ENCODE assay signal across 11 mouse cellular contexts in genomic region chr7:125846866-125847527, GRCm38 (mm10).
DNase-seq lines count a peak whose midpoint lies in the region; ATAC-seq and TF ChIP-seq lines count a peak whose summit lies in the region.
"Had no signal": no experiment of that assay in that cellular context is flagged by ENCODE, and none has a peak within 500 bp of the region (broad histone marks: within the 10 kb centered on the region; RNA-seq: fewer than 3 reads in every experiment).

No protein-coding gene starts in this region.

- H3K9ac ChIP-seq in forebrain, embryonic 15.5 days (replicated peaks): no peak overlapping the region
- no peak overlapping the region for H3K9ac ChIP-seq in forebrain, embryonic 11.5 days (ENCODE audit: low read length)
- no peak overlapping the region for H3K9ac ChIP-seq in heart, embryonic 16.5 days (ENCODE audit: low read length)
- H3K9ac ChIP-seq: hindbrain, embryonic 14.5 days; lung, embryonic 15.5 days had no signal

- 65% methylated on average over 8 of the region's 8 CpGs for whole genome bisulfite sequencing in forebrain, embryonic 15.5 days
- WGBS in forebrain, embryonic 11.5 days: 82% methylated on average over 8 of the region's 8 CpGs
- WGBS in lung, adult 2 months: 66% methylated on average over 8 of the region's 8 CpGs
- WGBS in heart, embryonic 16.5 days: 38% methylated on average over 8 of the region's 8 CpGs

- H3K27me3 ChIP-seq in forebrain, embryonic 15.5 days: no peaks in the 10 kb centered on the region
- H3K27me3 ChIP-seq in forebrain, embryonic 11.5 days (ENCODE audit: control insufficient read depth, insufficient read depth, low read length): no peaks in the 10 kb centered on the region
- H3K27me3 ChIP-seq in heart, embryonic 16.5 days (ENCODE audit: control insufficient read depth, insufficient read depth, low read length): no peaks in the 10 kb centered on the region
- H3K27me3 ChIP-seq: lung, embryonic 15.5 days had no signal

- TF ChIP-seq CTCF in lung, adult 2 months (IDR thresholded peaks at IDR 0.05; ENCODE audit: insufficient read depth, low read length): no peak

- H3K9me3 ChIP-seq in forebrain, embryonic 15.5 days: no peaks in the 10 kb centered on the region
- no peaks in the 10 kb centered on the region for H3K9me3 ChIP-seq in forebrain, embryonic 11.5 days (ENCODE audit: control insufficient read depth, low read length)
- H3K9me3 ChIP-seq in heart, embryonic 16.5 days (replicated peaks; ENCODE audit: control insufficient read depth, low read length): no peaks in the 10 kb centered on the region
- H3K9me3 ChIP-seq: lung, embryonic 15.5 days had no signal

- no peak overlapping the region for H3K4me2 ChIP-seq in forebrain, embryonic 15.5 days (replicated peaks)
- H3K4me2 ChIP-seq in forebrain, embryonic 11.5 days (ENCODE audit: low read depth, low read length, severe bottlenecking): no peak overlapping the region
- no peak overlapping the region for H3K4me2 ChIP-seq in heart, embryonic 16.5 days (ENCODE audit: low read depth, low read length)
- H3K4me2 ChIP-seq: hindbrain, embryonic 14.5 days; lung, embryonic 15.5 days had no signal

- H3K4me1 ChIP-seq in forebrain, embryonic 15.5 days: peaks cover 10% of the 10 kb centered on the region; the same call in 1 of the 2 replicates
- no peaks in the 10 kb centered on the region for H3K4me1 ChIP-seq in forebrain, embryonic 11.5 days (replicated peaks; ENCODE audit: control insufficient read depth, insufficient read depth, low read length)
- H3K4me1 ChIP-seq in lung, adult 2 months (ENCODE audit: control insufficient read depth, insufficient read depth, low read length): peaks cover 3% of the 10 kb centered on the region; the same call in 1 of the 2 replicates
- peaks cover 32% of the 10 kb centered on the region for H3K4me1 ChIP-seq in heart, embryonic 16.5 days (ENCODE audit: control insufficient read depth, insufficient read depth, low read length)

- TF ChIP-seq POLR2A in lung, adult 2 months (IDR thresholded peaks at IDR 0.05; ENCODE audit: borderline replicate concordance, extremely low read depth, low read depth, low read length): no peak

- peak overlapping the region; percentile 68 for H3K27ac ChIP-seq in forebrain, embryonic 15.5 days (replicated peaks)
- no peak overlapping the region for H3K27ac ChIP-seq in forebrain, embryonic 11.5 days (ENCODE audit: low read depth, low read length)
- H3K27ac ChIP-seq in heart, embryonic 16.5 days (ENCODE audit: low read length): peak overlapping the region; percentile 72
- H3K27ac ChIP-seq: hindbrain, embryonic 14.5 days; lung, embryonic 15.5 days had no signal

- DNase-seq in forebrain, embryonic 11.5 days (ENCODE audit: low spot score): no peak
- peak; percentile 7 for DNase-seq in lung, postnatal 14 days
- DNase-seq in lung, adult 2 months: no peak
- DNase-seq in skeletal muscle tissue, adult 2 months (ENCODE audit: low read depth, low spot score): peak; percentile 24
- DNase-seq in frontal cortex, postnatal 25 days (ENCODE audit: low spot score in 2 of 2): no peak

- ATAC-seq in forebrain, embryonic 15.5 days (replicated peaks): peak; percentile 87
- no peak for ATAC-seq in forebrain, embryonic 11.5 days (replicated peaks; ENCODE audit: low FRiP score)
- ATAC-seq in heart, embryonic 16.5 days (replicated peaks; ENCODE audit: extremely low read depth, insufficient read depth, low FRiP score): peak; percentile 84
- no peak for ATAC-seq in erythroblast, adult 5-6 weeks (replicated peaks; ENCODE audit: low FRiP score, poor library complexity, severe bottlenecking)
- ATAC-seq: activated CD4-positive, CD25-positive, alpha-beta regulatory T cell, adult 4 months had no signal

- 0 out of 2 replicates have a peak, but pooled peaks cover 2% of the 10 kb centered on the region for H3K36me3 ChIP-seq in forebrain, embryonic 15.5 days
- no peaks in the 10 kb centered on the region for H3K36me3 ChIP-seq in forebrain, embryonic 11.5 days (ENCODE audit: control insufficient read depth, insufficient read depth, low read length)
- H3K36me3 ChIP-seq in heart, embryonic 16.5 days (ENCODE audit: control insufficient read depth, insufficient read depth): peaks cover 9% of the 10 kb centered on the region; the same call in 1 of the 2 replicates

- H3K4me3 ChIP-seq in forebrain, embryonic 15.5 days: no peak overlapping the region
- H3K4me3 ChIP-seq in forebrain, embryonic 11.5 days (ENCODE audit: low read depth, low read length): no peak overlapping the region
- no peak overlapping the region for H3K4me3 ChIP-seq in lung, adult 2 months (replicated peaks; ENCODE audit: extremely low read depth, low read depth, low read length)
- no peak overlapping the region for H3K4me3 ChIP-seq in heart, embryonic 16.5 days (ENCODE audit: low read length)
- H3K4me3 ChIP-seq: lung, embryonic 15.5 days had no signal

Comparison
In these comparisons a context has a peak if more than half of its experiments do, and no peak if none do; other contexts are left out.
1. ATAC-seq: peak in forebrain, embryonic 15.5 days (single experiment) and heart, embryonic 16.5 days (single experiment); none in forebrain, embryonic 11.5 days (single experiment) and erythroblast, adult 5-6 weeks (single experiment).
2. DNase-seq: peak in lung, postnatal 14 days (single experiment) and skeletal muscle tissue, adult 2 months (single experiment); none in forebrain, embryonic 11.5 days (single experiment), lung, adult 2 months (single experiment) and frontal cortex, postnatal 25 days (0 of 2).